Mouse (Mus musculus) forebrain, embryonic 16.5 days (tissue): ENCODE results near the gene Nkain2. TPM values are rescaled to one million over a fixed set of nuclear protein-coding genes. Genes with fewer than 3 reads are reported as not detected.
"Not testable (repeated sequence)": the region's sequence is repeated elsewhere in the genome, so short reads cannot be mapped to it uniquely, and the experiment has no call there.

ENCODE experiments used
- ATAC-seq: fragments of 200-750 bp; cut with Nextera tagmentation; 2 replicates; pipeline ENCODE4 v1.8.0; 2017; ENCODE audit warnings: mild to moderate bottlenecking, moderate library complexity
- H3K27ac ChIP-seq: fragments of 300-500 bp; sonication (generic); 2 replicates; pipeline ENCODE4 v1.5.1; 2014; ENCODE audit warnings: low read length, control low read depth
- H3K27me3 ChIP-seq: fragments of 300-500 bp; sonication (generic); replicated peaks from 2 replicates; pipeline ENCODE4 v1.6.1; 2014; ENCODE audit warnings: low read length; ENCODE audit not compliant: control insufficient read depth, insufficient read depth
- H3K36me3 ChIP-seq: fragments of 300-500 bp; sonication (generic); 2 replicates; pipeline ENCODE4 v1.6.1; 2014; ENCODE audit not compliant: control insufficient read depth, insufficient read depth
- H3K4me1 ChIP-seq: fragments of 300-500 bp; sonication (generic); replicated peaks from 2 replicates; pipeline ENCODE4 v1.6.1; 2014; ENCODE audit warnings: low read length; ENCODE audit not compliant: control insufficient read depth, insufficient read depth
- H3K4me2 ChIP-seq: fragments of 300-500 bp; sonication (generic); 2 replicates; pipeline ENCODE4 v1.6.1; 2014; ENCODE audit warnings: mild to moderate bottlenecking, low read length, control low read depth
- H3K4me3 ChIP-seq: fragments of 300-500 bp; sonication (generic); replicated peaks from 2 replicates; pipeline ENCODE4 v1.5.1; 2014; ENCODE audit warnings: mild to moderate bottlenecking, low read length, control low read depth
- H3K9ac ChIP-seq: fragments of 300-500 bp; sonication (generic); replicated peaks from 2 replicates; pipeline ENCODE4 v1.6.1; 2014; ENCODE audit warnings: low read depth, low read length, control low read depth
- H3K9me3 ChIP-seq: fragments of 300-500 bp; sonication (generic); 2 replicates; pipeline ENCODE4 v1.6.1; 2016; ENCODE audit warnings: low read length; ENCODE audit not compliant: control insufficient read depth
- WGBS: fragments of 180-500 bp; shearing (Covaris S2); extraction: QIAGEN DNeasy Blood & Tissue Kit; methylation state at CpG from one replicate; pipeline ENCODE4 v1.1.7; 2014; 5-methylcytosine and 5-hydroxymethylcytosine counted together
- polyA plus RNA-seq: library from polyadenylated mRNA; unstranded; fragments of >200 nt; fragmentation: Nextera tagmentation; extraction: Ambion mirVana; gene quantifications from 2 replicates; pipeline ENCODE4 v1.2.1, GENCODE M21; 2015

Gene Nkain2
- polyA plus RNA-seq, 1 experiment from 2014 or later = 16.8 TPM

DNA sequence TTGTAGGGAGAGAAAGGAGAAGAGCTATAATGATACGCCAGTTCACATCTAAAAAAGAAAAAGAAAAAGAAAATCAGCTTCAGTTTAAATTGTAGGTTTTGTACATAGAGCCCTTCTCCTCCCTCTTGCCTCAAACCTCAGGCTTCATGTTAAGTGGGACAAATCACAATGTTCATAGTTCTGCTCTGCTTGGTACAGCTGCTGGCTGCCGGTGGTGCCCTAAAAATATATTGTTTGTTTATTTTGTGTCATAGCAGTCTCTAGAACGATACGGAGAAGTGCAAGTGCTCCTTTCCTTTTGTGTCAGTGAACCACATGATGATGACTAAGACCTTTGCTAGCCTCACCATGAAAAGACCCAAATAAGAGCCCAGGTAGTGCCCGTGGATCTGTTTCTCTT lies 962.6 kb downstream of the Nkain2 start:
- H3K27ac ChIP-seq = no peak overlapping the region
- no peak overlapping the region for H3K4me3 ChIP-seq
- 82% methylated on average over 5 of the region's 5 CpGs for WGBS
- no peaks in the 10 kb centered on the region for H3K36me3 ChIP-seq
- no peaks in the 10 kb centered on the region for H3K27me3 ChIP-seq
- H3K9me3 ChIP-seq = no peaks in the 10 kb centered on the region
- ATAC-seq = no peak
- no peak overlapping the region for H3K4me2 ChIP-seq
- no peak overlapping the region for H3K9ac ChIP-seq
- no peaks in the 10 kb centered on the region for H3K4me1 ChIP-seq

- WGBS = 89% methylated on average over 3 of the region's 3 CpGs
- not testable (repeated sequence) for H3K4me3 ChIP-seq
Measured at GRCm38 (mm10) chr10:31920901-31921300, 969.4 kb downstream of the Nkain2 start.

DNA sequence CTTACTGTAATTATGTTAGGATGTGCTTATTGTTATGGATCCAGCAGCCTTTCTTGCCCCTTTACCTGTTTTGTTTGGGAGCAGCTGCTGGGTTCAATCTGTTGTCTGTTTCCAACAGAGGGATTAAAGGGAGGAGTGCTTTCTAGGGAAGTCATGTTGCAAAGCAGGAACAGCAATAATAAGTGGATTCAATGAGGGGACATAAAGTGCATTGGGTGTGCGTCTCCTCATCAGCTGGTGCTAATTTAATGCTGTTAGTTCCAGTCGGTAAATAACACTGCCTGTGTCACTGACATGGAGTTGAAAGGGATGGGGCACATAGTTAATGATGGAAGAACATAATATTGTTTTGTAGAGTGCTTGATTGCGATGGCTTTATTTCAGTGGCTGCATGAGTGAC lies 982.8 kb downstream of the Nkain2 start:
- no peak for ATAC-seq
- 50% methylated on average over 3 of the region's 3 CpGs for WGBS

More at GRCm38 (mm10) chr10:31920901-31921300, 969.4 kb downstream of the Nkain2 start:
- not testable (repeated sequence) for H3K36me3 ChIP-seq, H3K9me3 ChIP-seq, ATAC-seq, H3K9ac ChIP-seq, H3K27ac ChIP-seq, H3K27me3 ChIP-seq, H3K4me2 ChIP-seq, H3K4me1 ChIP-seq

DNA sequence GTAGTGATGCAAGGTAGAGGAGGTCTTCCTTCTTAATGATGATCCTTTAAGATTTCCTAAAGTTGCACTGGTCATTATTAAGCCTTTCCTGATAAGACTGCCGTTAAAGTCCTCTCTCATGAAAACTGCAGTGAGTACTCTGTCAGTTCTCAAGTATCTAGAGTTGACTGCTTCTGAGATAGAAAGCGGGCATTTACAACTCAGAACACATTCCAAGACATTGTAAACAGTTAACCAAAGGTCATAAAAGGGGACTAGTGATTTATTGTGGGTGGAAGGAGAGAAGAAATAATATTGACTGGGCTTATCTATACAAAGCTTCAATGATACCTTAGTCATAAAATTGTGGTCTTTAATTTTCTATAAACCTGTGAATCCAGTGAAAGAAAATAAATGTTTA lies 990.8 kb downstream of the Nkain2 start:
- H3K4me2 ChIP-seq = no peak overlapping the region
- 90% methylated on average over 2 of the region's 2 CpGs for WGBS
- ATAC-seq = no peak

More for the DNA sequence above, 982.8 kb downstream of the Nkain2 start:
- H3K4me3 ChIP-seq = no peak overlapping the region
- no peak overlapping the region for H3K9ac ChIP-seq
- no peak overlapping the region for H3K4me2 ChIP-seq
- H3K36me3 ChIP-seq = no peaks in the 10 kb centered on the region
- H3K4me1 ChIP-seq = no peaks in the 10 kb centered on the region
- no peaks in the 10 kb centered on the region for H3K9me3 ChIP-seq
- no peak overlapping the region for H3K27ac ChIP-seq
- no peaks in the 10 kb centered on the region for H3K27me3 ChIP-seq

DNA sequence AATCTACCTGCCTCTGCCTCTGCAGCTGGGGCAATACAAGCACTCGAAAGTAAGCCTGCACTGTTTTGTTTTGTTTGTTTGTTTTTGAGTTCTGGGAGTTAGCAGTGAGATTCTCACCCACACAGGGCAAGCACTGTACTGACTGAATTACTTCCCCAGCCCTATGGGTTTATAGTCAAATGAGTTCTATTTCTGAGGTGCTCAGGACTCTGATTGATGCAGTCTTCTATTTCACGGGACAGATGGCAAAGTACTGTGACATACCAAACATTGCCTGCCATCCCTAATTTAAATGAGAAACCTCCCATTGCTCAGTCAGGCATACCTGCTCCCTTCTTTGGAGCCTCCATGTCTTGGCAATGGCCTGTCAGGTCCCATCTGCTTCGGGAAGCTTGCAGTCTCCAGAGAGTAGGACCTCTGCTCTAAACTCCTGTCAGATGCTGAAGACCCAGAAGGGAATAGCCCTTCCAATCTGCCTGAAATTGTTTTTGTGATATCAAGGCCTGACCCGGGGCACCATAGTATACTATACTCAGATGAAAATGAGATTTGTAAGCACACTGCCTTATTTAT lies 1016.9 kb downstream of the Nkain2 start:
- Histone ChIP-seq H3K9me3 (no peaks in the 10 kb centered on the region), H3K36me3 (no peaks in the 10 kb centered on the region), H3K4me3 (no peak overlapping the region), H3K27ac (peak overlapping the region; percentile 37), H3K4me2 (no peak overlapping the region), H3K9ac (no peak overlapping the region), H3K27me3 (no peaks in the 10 kb centered on the region), H3K4me1 (0 out of 2 replicates have a peak, but pooled peaks cover 5% of the 10 kb centered on the region)
- WGBS = 37% methylated on average over 4 of the region's 4 CpGs
- peak; percentile 92 for ATAC-seq

More for the DNA sequence above, 990.8 kb downstream of the Nkain2 start:
- H3K9ac ChIP-seq = no peak overlapping the region
- H3K4me3 ChIP-seq = no peak overlapping the region
- H3K4me1 ChIP-seq = no peaks in the 10 kb centered on the region
- no peak overlapping the region for H3K27ac ChIP-seq
- no peaks in the 10 kb centered on the region for H3K9me3 ChIP-seq
- H3K27me3 ChIP-seq = no peaks in the 10 kb centered on the region
- no peaks in the 10 kb centered on the region for H3K36me3 ChIP-seq

- no peak for ATAC-seq
- H3K36me3 ChIP-seq = no peaks in the 10 kb centered on the region
- no peaks in the 10 kb centered on the region for H3K9me3 ChIP-seq
- 95% methylated on average over 1 of the region's 1 CpGs for WGBS
- no peak overlapping the region for H3K4me3 ChIP-seq
- H3K4me2 ChIP-seq = no peak overlapping the region
- no peaks in the 10 kb centered on the region for H3K4me1 ChIP-seq
- H3K9ac ChIP-seq = no peak overlapping the region
- H3K27ac ChIP-seq = no peak overlapping the region
- no peaks in the 10 kb centered on the region for H3K27me3 ChIP-seq
Measured at GRCm38 (mm10) chr10:31868275-31868674, 1022.0 kb downstream of the Nkain2 start.

DNA sequence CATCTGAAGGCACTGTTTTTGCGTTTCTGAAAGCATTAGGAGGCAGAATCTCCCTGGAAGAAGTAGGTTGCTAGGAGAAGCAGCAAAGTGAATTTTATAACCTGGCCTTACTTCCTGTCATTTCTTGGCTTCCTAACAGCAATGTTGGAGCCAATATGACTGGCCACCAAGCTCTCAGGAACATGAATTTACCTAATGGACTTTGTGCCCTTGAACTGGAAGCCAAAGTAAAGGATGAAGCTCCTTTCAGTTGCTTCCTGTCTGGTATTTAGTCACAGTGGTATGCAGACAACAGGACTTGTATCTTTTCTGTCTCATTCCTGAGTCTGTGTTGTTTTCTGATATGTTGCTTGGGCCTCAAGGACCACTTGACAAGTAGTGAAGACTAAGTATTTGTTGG lies 1063.2 kb downstream of the Nkain2 start:
- H3K9me3 ChIP-seq = no peaks in the 10 kb centered on the region
- no peaks in the 10 kb centered on the region for H3K36me3 ChIP-seq
- H3K4me2 ChIP-seq = no peak overlapping the region
- H3K9ac ChIP-seq = no peak overlapping the region
- no peaks in the 10 kb centered on the region for H3K4me1 ChIP-seq
- H3K4me3 ChIP-seq = no peak overlapping the region
- ATAC-seq = no peak
- no peak overlapping the region for H3K27ac ChIP-seq
- WGBS = 82% methylated on average over 1 of the region's 1 CpGs
- H3K27me3 ChIP-seq = no peaks in the 10 kb centered on the region

DNA sequence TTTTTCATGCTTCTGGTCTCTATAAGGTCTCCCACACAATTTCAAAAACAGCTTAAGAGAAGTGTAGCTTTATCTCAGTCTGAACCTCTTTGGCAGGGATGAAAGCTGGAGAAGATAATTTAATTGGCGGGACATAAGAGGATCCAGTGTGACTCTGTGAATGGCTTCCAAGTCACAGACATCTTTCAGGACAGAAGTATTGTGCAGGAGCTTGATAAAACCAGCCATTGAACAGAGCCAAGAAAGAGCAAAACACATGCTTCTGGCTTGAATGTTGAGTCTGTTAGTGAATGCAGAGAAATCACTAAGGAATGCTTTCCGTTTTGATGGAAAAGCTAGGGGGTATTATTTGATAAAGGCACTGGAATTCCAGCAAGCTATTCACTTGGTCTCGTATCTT lies 1077.7 kb downstream of the Nkain2 start:
- no peaks in the 10 kb centered on the region for H3K4me1 ChIP-seq
- H3K4me3 ChIP-seq = no peak overlapping the region
- H3K27ac ChIP-seq = no peak overlapping the region
- no peak overlapping the region for H3K4me2 ChIP-seq
- H3K36me3 ChIP-seq = no peaks in the 10 kb centered on the region
- no peak overlapping the region for H3K9ac ChIP-seq
- peak; percentile 79 for ATAC-seq
- H3K9me3 ChIP-seq = no peaks in the 10 kb centered on the region
- WGBS = 22% methylated on average over 3 of the region's 3 CpGs
- H3K27me3 ChIP-seq = no peaks in the 10 kb centered on the region

DNA sequence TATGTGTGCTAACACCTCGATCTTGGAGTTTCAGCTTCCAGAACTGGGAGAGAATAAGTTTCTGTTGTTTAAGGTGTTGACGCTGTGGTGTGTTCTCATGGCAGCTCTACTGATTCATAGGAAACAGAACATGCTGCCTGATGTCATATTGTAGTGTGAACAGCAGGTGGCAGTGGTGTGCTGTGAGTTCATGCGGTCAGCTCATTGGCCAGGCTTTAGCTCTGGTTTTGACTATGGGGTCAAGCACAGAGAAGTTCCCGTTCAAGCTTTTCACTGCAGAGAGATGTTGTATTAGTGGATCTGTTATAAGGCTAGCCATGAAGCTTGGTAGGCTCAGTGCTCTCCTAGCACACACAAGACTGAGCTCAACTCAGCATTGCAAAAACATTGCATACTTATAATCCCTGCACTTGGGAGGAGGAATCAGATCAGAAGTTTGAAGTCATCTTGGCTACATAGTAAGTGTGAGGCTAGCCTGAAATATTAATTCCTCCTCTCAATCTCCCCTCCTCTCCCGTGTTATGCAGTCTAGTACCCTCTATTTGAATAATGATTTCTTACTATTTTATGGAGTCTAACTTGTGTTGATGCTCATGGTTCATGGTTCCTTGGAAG lies 1147.7 kb downstream of the Nkain2 start:
- Histone ChIP-seq H3K27ac (no peak overlapping the region), H3K36me3 (no peaks in the 10 kb centered on the region), H3K9me3 (no peaks in the 10 kb centered on the region), H3K4me1 (no peaks in the 10 kb centered on the region), H3K4me3 (no peak overlapping the region), H3K27me3 (no peaks in the 10 kb centered on the region), H3K9ac (no peak overlapping the region), H3K4me2 (no peak overlapping the region)
- 24% methylated on average over 5 of the region's 5 CpGs for WGBS
- peak; percentile 89 for ATAC-seq

GRCm38 (mm10) chr10:31728036-31728435 lies 1162.2 kb downstream of the Nkain2 start:
- H3K36me3 ChIP-seq = no peaks in the 10 kb centered on the region
- H3K27ac ChIP-seq = no peak overlapping the region
- no peaks in the 10 kb centered on the region for H3K27me3 ChIP-seq
- no peak overlapping the region for H3K4me2 ChIP-seq
- H3K9me3 ChIP-seq = no peaks in the 10 kb centered on the region
- ATAC-seq = no peak
- no peaks in the 10 kb centered on the region for H3K4me1 ChIP-seq
- H3K4me3 ChIP-seq = no peak overlapping the region
- no peak overlapping the region for H3K9ac ChIP-seq
